Mouse (Mus musculus) lung, postnatal 25 days (tissue): ENCODE measurements around the gene Gpr165.

Source experiments
- DNase-seq: peaks from one replicate; pipeline ENCODE4 v3.0.0; 2022; ENCODE audit warnings: low spot score

Gpr165 gene

DNA sequence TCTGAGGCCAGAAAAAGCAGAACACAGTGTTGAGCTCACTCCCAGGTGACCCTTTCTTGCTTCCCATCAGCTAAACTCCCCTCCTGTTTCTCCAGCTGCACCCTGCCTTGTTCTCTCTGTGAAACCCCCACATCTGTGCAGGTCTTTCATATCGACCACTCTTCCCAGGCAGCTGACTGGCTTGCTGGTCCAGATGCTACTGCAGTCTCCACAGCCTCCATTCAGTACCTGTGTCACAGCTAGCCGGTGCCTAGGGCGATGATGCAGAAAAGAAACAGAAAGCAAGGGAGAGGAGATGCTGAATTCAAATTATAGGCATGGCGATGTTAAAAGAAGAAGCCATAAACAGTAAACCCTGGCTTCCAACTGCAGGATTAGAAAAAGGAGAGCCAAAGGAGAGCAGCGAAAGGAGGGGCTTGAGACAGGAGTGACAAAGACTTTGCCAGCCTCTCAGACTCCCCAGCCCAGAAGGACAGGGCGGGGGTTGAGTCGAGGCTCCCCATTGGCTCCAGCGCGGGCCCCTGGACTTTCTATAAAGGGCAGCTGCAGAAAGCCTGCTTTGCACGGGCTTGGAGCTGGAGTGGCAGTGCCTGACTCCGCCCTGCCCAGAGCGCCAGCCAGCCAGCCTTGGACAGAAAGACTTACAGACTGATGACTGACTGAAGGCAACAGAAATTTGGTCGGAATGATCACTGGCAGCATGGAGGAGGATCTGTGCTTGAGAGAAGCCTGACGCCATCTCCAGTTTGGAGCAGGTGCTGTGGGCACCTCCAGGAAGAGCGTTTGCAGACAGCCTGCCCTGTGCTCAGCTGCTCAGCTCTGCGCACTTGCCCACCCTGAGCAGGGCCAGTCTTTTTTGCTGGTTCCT lies at the start of gene Gpr165:
Gene Gpr165, plus strand, starts transcription at position 535 of the 868 bp plus-strand sequence.
- DNase-seq: peak; percentile 0

GRCm38 (mm10) chrX:96674871-96675270 lies 38.4 kb upstream of the Gpr165 start:
- no peak for DNase-seq
